20 mouse cellular contexts compared by ENCODE assay signal in genomic region chr15:29146631-29147030, GRCm38 (mm10).
DNase-seq lines count a peak whose midpoint lies in the region; ATAC-seq lines count a peak whose summit lies in the region.
"Had no signal": no experiment of that assay in that cellular context is flagged by ENCODE, and none has a peak within 500 bp of the region (broad histone marks: within the 10 kb centered on the region; RNA-seq: fewer than 3 reads in every experiment).

No protein-coding gene starts in this region.

- no peak for DNase-seq in cerebellum, adult 9-11 months
- DNase-seq in frontal cortex, postnatal 14 days (ENCODE audit: low spot score in 2 of 2) = no peak
- peak; percentile 4 for DNase-seq in right cerebral cortex, adult 18-20 months
- DNase-seq in right cerebral cortex, postnatal 14 days = no peak
- no peak for DNase-seq in embryo, embryonic 10 days (ENCODE audit: low spot score)
- DNase-seq: adrenal gland, adult 8-10 months; adrenal gland, postnatal 14 days; adrenal gland, postnatal 36 days; B cell, adult 2 months; cerebellum, adult 11-12 months; cerebellum, postnatal 14 days; cerebellum, postnatal 36 days; forebrain, postnatal 0 days had no signal

- peak; percentile 66; the same call in 1 of the 2 replicates for ATAC-seq in cerebellum, adult (ENCODE audit: insufficient number of reproducible peaks, low FRiP score, low TSS enrichment)
- peak; percentile 96 for ATAC-seq in frontal cortex, adult (ENCODE audit: low TSS enrichment)
- ATAC-seq: activated CD4-positive, CD25-positive, alpha-beta regulatory T cell, adult 4 months; CD4-positive, CD25-positive, alpha-beta regulatory T cell, adult 4 months; forebrain, embryonic 13.5 days; forebrain, embryonic 15.5 days; forebrain, postnatal 0 days; Patski had no signal
